Mouse (Mus musculus): ENCODE measurements around the gene Klhl36. TPM values are rescaled to one million over a fixed set of nuclear protein-coding genes. Genes with fewer than 3 reads are reported as not detected.

Gene Klhl36
- 8.6 and 10.1 TPM in 2 replicates for polyA plus RNA-seq (2014; fragmentation: Nextera tagmentation; extraction: Ambion mirVana)

DNA sequence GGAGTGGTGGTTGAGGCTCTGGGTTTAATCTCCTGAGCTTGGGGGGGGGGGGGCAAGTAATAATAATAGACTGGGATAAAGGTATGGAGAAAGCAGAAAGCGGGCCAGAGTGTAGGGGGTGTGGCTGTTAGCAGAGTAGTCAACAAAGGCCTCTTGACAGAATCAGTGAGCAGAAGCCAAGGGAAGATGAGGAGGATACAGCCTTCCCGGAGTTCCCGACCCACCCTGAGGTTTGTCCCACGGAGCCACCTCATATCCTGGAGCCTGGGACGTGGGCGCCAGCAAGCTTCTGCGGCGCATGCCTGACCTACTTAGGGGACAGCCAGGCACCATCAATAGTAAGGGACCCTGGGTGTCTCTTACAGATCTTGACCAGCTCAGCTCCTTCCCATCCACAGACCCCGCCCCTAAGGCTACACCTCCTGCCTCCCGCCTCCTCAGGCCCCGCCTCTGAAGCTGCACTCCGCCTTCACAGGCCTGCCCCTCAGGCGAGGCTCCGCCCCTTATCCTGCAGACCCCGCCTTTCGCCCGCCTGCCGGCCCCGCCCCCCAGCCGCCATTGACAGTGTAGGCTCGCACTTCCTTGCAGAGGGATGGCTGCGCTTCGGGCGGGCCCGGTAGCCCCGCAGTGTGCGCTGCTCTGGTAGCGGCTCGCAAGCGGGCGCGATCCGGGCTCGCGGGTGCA is at the start of gene Klhl36:
Klhl36 (plus strand) TSS at position 561 of the 684 bp plus-strand sequence.
- Histone ChIP-seq H3K4me3 (ENCODE audit: low read depth, low read length) (peak within 1 kb of the TSS; percentile 76), H3K4me1 (ENCODE audit: control insufficient read depth, insufficient read depth, low read length) (0 out of 2 replicates have a peak, but pooled peaks cover 2% of the 10 kb centered on the region), H3K27me3 (replicated peaks; ENCODE audit: control insufficient read depth, insufficient read depth, low read length) (peaks cover 12% of the 10 kb centered on the region; the same call in 1 of the 2 replicates), H3K36me3 (ENCODE audit: control insufficient read depth, insufficient read depth, low read length) (no peaks in the 10 kb centered on the region), H3K9ac (ENCODE audit: low read depth, low read length) (peak within 1 kb of the TSS; percentile 72), H3K27ac (replicated peaks; ENCODE audit: low read depth, low read length) (0 out of 2 replicates have a peak within 1 kb of the TSS, but pooled peaks have one; percentile 10), H3K9me3 (ENCODE audit: control insufficient read depth, low read length) (no peaks in the 10 kb centered on the region), H3K4me2 (ENCODE audit: low read depth, low read length) (peak within 1 kb of the TSS; percentile 92)
- DNase-seq (ENCODE audit: low spot score), result peak; percentile 96
- 4% methylated on average over 25 of the region's 35 CpGs for WGBS
- peak; percentile 97 for ATAC-seq (ENCODE audit: low read depth)

DNA sequence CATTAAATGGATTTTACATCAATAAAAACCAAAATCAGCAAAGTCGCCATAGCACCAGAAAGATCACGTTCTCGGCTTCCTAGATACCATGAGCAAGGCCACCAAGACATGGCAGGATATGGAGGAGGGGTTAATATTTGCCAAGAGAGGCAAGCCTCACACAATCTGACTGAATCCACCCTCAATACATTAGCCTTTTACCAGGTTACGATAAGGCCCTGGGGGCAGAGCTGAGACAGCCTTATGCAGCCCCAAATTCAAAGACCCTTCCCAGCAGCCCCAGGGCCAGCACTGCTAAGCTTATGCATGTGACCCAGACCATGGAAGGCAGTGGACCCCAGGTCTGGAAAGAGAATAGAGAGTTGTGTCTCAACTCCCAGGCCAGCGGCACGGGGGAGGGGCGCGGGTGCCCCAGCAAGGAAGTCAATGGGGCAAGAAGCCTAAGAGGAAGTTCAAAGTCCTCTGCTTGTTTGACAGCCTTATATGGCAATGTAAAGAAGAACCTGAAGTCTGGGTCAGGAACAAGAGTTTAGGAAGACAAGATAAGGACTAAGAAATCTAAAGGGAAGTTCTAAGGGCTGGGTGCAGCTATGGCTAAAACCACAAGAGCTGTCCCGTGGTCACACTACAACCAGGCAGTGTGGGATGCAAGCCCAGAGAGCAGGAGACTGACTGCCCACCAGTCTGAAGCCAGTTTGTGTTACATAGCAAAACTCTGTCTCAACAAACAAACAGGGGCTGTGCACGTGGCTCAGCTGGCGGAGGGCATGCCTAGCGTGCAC is 49.2 kb upstream of the Klhl36 start:
- ATAC-seq (ENCODE audit: low read depth), result no peak
- 72% methylated on average over 12 of the region's 12 CpGs for WGBS
- no peak overlapping the region for H3K4me2 ChIP-seq (ENCODE audit: low read depth, low read length)

DNA sequence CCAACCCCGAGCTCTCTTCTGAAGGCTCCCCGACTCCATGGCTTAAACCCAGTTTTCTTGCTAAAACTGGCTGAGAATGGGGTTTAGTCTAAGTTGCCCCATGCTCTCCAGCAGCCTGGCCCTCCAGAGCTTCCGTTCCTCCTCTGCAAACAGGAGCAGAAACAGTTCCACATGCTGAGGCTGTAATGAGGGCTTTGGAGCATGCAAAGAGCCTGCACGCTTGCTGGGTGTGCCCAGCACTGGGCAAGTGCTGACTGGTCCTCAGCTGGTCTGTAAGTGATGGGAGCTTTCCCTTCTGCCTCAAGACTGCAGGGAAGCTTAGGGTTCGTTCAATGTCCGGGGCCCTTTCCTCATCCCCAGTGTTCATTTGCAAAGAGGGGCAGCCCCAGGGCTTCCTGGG is 45.8 kb upstream of the Klhl36 start:
- Histone ChIP-seq H3K4me2 (ENCODE audit: low read depth, low read length) (no peak overlapping the region), H3K36me3 (ENCODE audit: control insufficient read depth, insufficient read depth, low read length) (peaks cover 6% of the 10 kb centered on the region; the same call in 1 of the 2 replicates), H3K9ac (ENCODE audit: low read depth, low read length) (no peak overlapping the region), H3K4me3 (ENCODE audit: low read depth, low read length) (no peak overlapping the region), H3K27ac (replicated peaks; ENCODE audit: low read depth, low read length) (no peak overlapping the region), H3K27me3 (replicated peaks; ENCODE audit: control insufficient read depth, insufficient read depth, low read length) (no peaks in the 10 kb centered on the region), H3K4me1 (ENCODE audit: control insufficient read depth, insufficient read depth, low read length) (peaks cover 12% of the 10 kb centered on the region), H3K9me3 (ENCODE audit: control insufficient read depth, low read length) (no peaks in the 10 kb centered on the region)
- peak; percentile 47 for DNase-seq (ENCODE audit: low spot score)
- ATAC-seq (ENCODE audit: low read depth), result no peak
- WGBS, result 62% methylated on average over 6 of the region's 6 CpGs

More for the DNA sequence above, 49.2 kb upstream of the Klhl36 start:
- peaks cover 17% of the 10 kb centered on the region; the same call in 1 of the 2 replicates for H3K36me3 ChIP-seq (ENCODE audit: control insufficient read depth, insufficient read depth, low read length)
- no peak for DNase-seq (ENCODE audit: low spot score)
- H3K27me3 ChIP-seq (replicated peaks; ENCODE audit: control insufficient read depth, insufficient read depth, low read length), result no peaks in the 10 kb centered on the region
- H3K4me3 ChIP-seq (ENCODE audit: low read depth, low read length), result no peak overlapping the region
- H3K9me3 ChIP-seq (ENCODE audit: control insufficient read depth, low read length), result no peaks in the 10 kb centered on the region
- no peak overlapping the region for H3K27ac ChIP-seq (replicated peaks; ENCODE audit: low read depth, low read length)
- H3K9ac ChIP-seq (ENCODE audit: low read depth, low read length), result no peak overlapping the region
- peaks cover 12% of the 10 kb centered on the region for H3K4me1 ChIP-seq (ENCODE audit: control insufficient read depth, insufficient read depth, low read length)

DNA sequence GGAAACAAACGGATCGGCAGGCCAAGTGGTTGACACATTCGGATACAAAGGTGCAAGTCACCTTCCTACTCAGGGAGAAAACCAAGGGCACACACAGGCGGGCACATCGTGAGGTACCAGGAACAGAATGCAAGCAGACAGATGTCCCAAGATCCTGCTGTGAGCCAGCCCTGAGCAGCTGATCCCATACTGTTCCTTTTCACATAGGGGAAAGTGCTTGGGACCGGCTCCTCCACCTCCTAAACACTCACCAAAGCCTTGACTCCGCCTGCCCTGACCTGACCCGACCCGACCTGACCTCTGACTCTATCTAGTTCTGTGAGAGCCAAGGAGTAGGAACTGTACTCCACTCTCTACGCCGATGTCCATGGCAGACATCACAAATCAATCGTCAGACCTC is 44.6 kb upstream of the Klhl36 start:
- whole genome bisulfite sequencing, result 26% methylated on average over 12 of the region's 12 CpGs
- Histone ChIP-seq H3K4me2 (ENCODE audit: low read depth, low read length) (no peak overlapping the region), H3K27me3 (replicated peaks; ENCODE audit: control insufficient read depth, insufficient read depth, low read length) (no peaks in the 10 kb centered on the region), H3K9ac (ENCODE audit: low read depth, low read length) (no peak overlapping the region), H3K4me3 (ENCODE audit: low read depth, low read length) (no peak overlapping the region), H3K27ac (replicated peaks; ENCODE audit: low read depth, low read length) (no peak overlapping the region), H3K4me1 (ENCODE audit: control insufficient read depth, insufficient read depth, low read length) (peaks cover 12% of the 10 kb centered on the region), H3K9me3 (ENCODE audit: control insufficient read depth, low read length) (no peaks in the 10 kb centered on the region), H3K36me3 (ENCODE audit: control insufficient read depth, insufficient read depth, low read length) (peaks cover 12% of the 10 kb centered on the region; the same call in 1 of the 2 replicates)
- no peak for DNase-seq (ENCODE audit: low spot score)
- ATAC-seq (ENCODE audit: low read depth), result no peak

DNA sequence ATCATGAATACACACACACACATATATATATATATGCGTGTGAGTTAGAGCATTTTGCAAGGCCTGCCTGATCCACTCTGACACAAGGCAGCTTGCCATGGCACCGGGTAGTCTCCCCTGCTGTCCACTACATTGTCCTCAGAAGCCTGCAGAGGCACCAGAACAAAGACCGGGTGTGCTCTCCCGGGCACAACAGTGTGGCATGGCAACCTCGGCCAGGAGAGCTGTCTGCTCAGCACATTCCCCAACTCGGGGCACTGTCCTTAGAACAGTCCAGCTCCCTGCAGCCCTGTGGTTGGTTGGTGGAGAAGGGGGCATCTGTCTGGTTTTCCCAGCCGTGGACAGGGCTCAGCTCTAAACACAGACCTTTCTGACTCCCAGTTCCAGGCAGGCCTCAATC is 42.8 kb upstream of the Klhl36 start:
- H3K27me3 ChIP-seq (replicated peaks; ENCODE audit: control insufficient read depth, insufficient read depth, low read length), result no peaks in the 10 kb centered on the region
- H3K4me2 ChIP-seq (ENCODE audit: low read depth, low read length), result no peak overlapping the region
- H3K4me1 ChIP-seq (ENCODE audit: control insufficient read depth, insufficient read depth, low read length), result peaks cover 2% of the 10 kb centered on the region; the same call in 1 of the 2 replicates
- H3K9me3 ChIP-seq (ENCODE audit: control insufficient read depth, low read length), result no peaks in the 10 kb centered on the region
- ATAC-seq (ENCODE audit: low read depth) (no peak), DNase-seq (ENCODE audit: low spot score) (no peak)
- H3K9ac ChIP-seq (ENCODE audit: low read depth, low read length), result no peak overlapping the region
- H3K27ac ChIP-seq (replicated peaks; ENCODE audit: low read depth, low read length), result no peak overlapping the region
- 78% methylated on average over 7 of the region's 7 CpGs for WGBS
- H3K4me3 ChIP-seq (ENCODE audit: low read depth, low read length), result no peak overlapping the region
- peaks cover 12% of the 10 kb centered on the region; the same call in 1 of the 2 replicates for H3K36me3 ChIP-seq (ENCODE audit: control insufficient read depth, insufficient read depth, low read length)

DNA sequence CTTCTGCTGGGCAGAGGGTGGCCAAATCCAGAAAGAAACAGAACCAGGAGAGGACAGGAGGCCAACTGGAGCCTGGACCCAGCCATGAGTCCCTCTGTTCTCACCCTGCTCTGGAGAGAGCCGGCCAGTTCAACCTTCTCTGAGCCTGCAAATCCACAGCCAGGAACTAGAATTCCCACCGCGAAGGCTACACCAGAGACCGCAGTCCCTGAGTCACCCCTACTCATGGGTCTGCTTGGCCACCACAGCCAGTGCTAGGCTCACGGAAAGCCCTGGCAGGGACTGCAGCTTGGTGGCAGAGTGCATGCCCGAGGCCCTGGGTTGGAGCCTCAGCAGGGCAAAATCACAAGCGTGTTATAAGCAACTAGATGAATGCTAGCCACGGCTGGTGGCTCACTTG is 42.1 kb upstream of the Klhl36 start:
- no peak overlapping the region for H3K27ac ChIP-seq (replicated peaks; ENCODE audit: low read depth, low read length)
- ATAC-seq (ENCODE audit: low read depth) (no peak), DNase-seq (ENCODE audit: low spot score) (no peak)
- H3K4me1 ChIP-seq (ENCODE audit: control insufficient read depth, insufficient read depth, low read length), result peaks cover 2% of the 10 kb centered on the region
- H3K4me3 ChIP-seq (ENCODE audit: low read depth, low read length), result no peak overlapping the region
- peaks cover 12% of the 10 kb centered on the region; the same call in 1 of the 2 replicates for H3K36me3 ChIP-seq (ENCODE audit: control insufficient read depth, insufficient read depth, low read length)
- WGBS, result 90% methylated on average over 8 of the region's 8 CpGs
- no peak overlapping the region for H3K9ac ChIP-seq (ENCODE audit: low read depth, low read length)
- H3K4me2 ChIP-seq (ENCODE audit: low read depth, low read length), result no peak overlapping the region
- no peaks in the 10 kb centered on the region for H3K27me3 ChIP-seq (replicated peaks; ENCODE audit: control insufficient read depth, insufficient read depth, low read length)
- H3K9me3 ChIP-seq (ENCODE audit: control insufficient read depth, low read length), result no peaks in the 10 kb centered on the region

DNA sequence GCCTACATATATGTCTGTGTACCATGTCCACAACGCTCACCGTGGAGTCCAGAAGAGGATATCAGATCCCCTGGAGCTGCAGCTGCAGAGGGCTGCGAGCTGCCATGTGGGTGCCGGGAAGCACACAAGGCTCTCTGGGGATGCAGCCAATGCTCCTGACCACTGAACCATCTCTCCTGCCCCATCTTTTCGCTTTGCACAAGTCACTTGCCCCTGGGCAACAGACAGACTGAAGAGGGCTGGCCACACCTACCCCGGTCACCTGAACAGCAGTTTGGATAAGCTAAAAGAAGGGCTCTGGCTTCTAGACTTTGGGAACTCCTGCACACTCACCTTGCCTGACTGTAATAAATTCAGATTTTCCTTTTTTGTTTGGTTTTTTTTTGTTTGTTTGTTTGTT is 40.4 kb upstream of the Klhl36 start:
- Histone ChIP-seq H3K4me1 (ENCODE audit: control insufficient read depth, insufficient read depth, low read length) (peaks cover 2% of the 10 kb centered on the region), H3K4me3 (ENCODE audit: low read depth, low read length) (no peak overlapping the region), H3K27ac (replicated peaks; ENCODE audit: low read depth, low read length) (no peak overlapping the region), H3K27me3 (replicated peaks; ENCODE audit: control insufficient read depth, insufficient read depth, low read length) (no peaks in the 10 kb centered on the region), H3K4me2 (ENCODE audit: low read depth, low read length) (no peak overlapping the region), H3K9ac (ENCODE audit: low read depth, low read length) (no peak overlapping the region), H3K36me3 (ENCODE audit: control insufficient read depth, insufficient read depth, low read length) (0 out of 2 replicates have a peak, but pooled peaks cover 9% of the 10 kb centered on the region), H3K9me3 (ENCODE audit: control insufficient read depth, low read length) (no peaks in the 10 kb centered on the region)
- DNase-seq (ENCODE audit: low spot score) (no peak), ATAC-seq (ENCODE audit: low read depth) (no peak)
- WGBS, result 90% methylated on average over 6 of the region's 6 CpGs

DNA sequence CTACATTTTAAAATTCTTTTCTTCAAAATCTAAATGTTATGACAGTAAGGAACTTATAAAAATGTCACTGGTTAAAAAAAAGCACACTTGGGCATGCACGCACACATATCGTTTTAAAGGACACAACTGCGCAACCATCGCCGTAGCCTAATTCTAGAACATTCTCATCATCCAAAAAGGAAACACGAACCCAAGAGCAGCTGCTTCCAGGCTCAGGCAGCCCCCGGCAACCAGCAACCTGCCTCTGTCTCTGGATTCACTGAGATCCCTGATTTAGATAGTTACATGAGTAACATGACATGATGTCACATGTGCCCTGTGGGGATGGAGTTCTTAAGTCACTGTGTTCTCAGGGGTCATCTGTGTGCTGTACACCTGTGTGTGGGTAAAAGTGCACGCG is 38.8 kb upstream of the Klhl36 start:
- Histone ChIP-seq H3K27me3 (replicated peaks; ENCODE audit: control insufficient read depth, insufficient read depth, low read length) (no peaks in the 10 kb centered on the region), H3K36me3 (ENCODE audit: control insufficient read depth, insufficient read depth, low read length) (0 out of 2 replicates have a peak, but pooled peaks cover 9% of the 10 kb centered on the region), H3K9me3 (ENCODE audit: control insufficient read depth, low read length) (no peaks in the 10 kb centered on the region), H3K4me2 (ENCODE audit: low read depth, low read length) (no peak overlapping the region), H3K27ac (replicated peaks; ENCODE audit: low read depth, low read length) (no peak overlapping the region), H3K9ac (ENCODE audit: low read depth, low read length) (no peak overlapping the region), H3K4me1 (ENCODE audit: control insufficient read depth, insufficient read depth, low read length) (peaks cover 5% of the 10 kb centered on the region), H3K4me3 (ENCODE audit: low read depth, low read length) (no peak overlapping the region)
- DNase-seq (ENCODE audit: low spot score) (no peak), ATAC-seq (ENCODE audit: low read depth) (no peak)
- 85% methylated on average over 9 of the region's 9 CpGs for WGBS
